Mouse (Mus musculus): Measurements from ENCODE around the gene Ppp1r15b.

Ppp1r15b gene

DNA sequence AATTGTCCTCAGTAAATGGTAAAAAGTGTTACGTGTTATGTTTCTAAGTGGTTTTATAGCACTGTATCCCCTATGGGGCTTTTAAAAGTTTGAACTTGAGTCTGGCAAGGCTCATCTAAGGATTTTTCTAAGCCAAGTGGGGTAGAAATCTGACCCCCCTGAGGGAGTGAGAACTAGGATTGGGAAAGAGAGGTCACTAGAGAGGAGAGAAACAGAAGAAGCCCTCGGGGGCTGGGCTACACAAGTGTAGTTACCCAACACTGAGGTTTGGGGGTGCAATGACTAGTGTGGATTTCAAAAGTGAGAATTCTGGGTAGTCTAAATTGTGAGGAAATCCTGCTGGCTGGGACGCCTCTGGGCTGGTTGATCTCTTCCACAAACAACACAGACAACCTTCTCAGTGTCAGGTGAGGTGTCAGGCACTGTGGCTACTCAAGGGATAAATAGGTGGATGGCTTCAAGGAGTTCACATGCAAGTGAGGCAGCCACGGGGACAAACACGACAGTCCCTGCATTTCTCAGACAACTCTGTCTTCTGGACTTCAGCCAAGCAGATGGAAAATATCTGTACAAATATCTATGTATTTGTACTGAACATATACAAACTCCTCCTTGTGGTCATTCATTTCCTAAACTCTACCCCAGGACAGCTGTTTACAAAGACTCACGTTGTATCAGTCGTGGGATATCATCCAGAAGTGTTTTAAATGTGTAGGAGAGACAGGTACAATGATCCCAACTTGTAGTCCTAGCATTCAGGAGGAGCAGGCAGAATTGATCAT, 10.8 kb upstream of the Ppp1r15b start:
- no peak for DNase-seq (ENCODE audit: extremely low spot score, low spot score)

DNA sequence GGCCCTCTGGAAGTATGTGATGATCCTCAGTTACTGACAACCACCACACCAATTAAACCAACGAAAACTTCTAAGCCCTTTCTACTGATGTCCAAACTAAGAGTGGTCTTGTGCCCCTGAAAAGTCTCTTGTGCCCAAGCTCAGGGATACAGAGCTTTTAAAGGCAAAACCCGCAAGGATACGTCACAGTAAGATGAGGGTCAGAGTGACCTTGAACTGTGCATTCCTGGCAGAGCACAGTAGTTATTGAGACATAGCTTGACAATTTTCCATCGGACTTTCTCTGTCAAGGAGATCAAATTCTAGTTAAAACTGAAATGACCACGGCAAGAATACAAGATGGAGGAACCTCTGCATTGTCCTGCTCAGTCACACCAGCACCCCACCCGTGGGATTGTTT, 9.7 kb upstream of the Ppp1r15b start:
- no peak for DNase-seq (ENCODE audit: extremely low spot score, low spot score)

DNA sequence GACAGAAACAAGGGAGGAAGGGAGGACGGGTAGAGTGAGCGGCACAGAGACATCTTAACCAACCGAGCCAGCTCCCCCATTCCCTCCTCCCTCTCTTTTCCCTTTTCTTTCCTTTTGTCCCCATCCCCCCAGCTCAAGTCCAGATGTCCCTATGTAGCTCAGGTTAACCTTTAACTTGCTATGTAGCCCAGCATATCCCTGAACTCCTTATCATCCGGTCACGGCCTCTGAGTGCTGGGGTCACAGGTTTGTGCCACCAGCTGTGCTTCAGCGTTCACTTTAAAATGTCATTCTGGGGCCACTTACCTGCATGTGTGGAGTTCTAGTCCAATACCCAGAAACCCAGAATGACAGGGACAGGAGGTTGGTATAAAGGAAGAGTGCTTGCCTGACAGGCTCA, 6.8 kb upstream of the Ppp1r15b start:
- DNase-seq (ENCODE audit: extremely low spot score, low spot score), result no peak

DNA sequence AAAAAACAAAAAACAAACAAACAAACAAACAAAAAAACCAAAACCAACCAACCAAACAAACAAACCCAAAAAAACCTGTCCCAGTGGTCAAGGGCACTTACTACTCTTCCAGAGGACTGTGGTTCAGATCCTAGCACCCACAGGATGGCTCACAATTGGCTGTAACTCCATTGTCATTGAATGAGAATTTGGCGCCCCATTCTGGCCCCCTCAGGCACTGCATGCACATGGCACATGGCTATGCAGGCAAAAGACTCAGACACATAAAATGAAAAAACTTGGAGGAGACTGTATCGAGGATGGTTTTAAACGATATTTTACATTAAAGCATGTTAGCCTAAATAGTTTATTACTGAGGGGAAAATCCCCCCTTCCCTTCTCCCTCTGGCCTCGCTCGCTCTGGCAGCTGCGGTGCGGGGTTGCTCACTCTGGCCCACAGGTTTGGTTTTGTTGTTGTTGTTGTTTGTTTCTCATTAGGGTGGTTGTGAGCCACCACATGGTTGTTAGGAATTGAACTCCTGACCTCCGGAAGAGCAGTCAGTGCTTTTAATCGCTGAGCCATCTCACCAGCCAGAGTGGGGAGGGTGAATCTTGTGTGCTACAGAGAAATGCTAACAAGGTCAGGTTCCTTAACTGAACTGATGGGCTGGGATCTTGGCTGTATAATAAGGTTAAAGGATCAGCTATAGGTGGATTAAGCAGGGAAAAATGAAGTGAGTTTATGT, 5.1 kb upstream of the Ppp1r15b start:
- DNase-seq (ENCODE audit: extremely low spot score, low spot score), result no peak

DNA sequence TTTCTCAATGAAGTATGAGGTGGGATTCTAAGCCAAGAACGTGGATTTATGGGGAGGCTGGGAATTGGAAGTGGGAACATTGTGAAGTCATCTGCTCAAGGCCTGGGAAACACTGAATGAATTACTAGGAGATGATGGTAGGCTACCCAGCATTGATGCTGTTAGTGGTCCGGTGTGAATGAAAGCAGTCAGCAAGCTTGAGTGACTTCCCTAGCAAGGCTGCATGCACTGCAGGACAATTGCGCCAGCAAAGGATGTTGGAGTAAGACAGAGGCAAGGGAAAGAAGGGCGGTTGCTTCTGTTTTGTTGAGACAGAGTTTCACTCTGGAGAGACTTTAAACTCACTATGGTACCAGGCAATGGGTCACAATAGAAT, 4.6 kb upstream of the Ppp1r15b start:
- DNase-seq (ENCODE audit: extremely low spot score, low spot score), result no peak

DNA sequence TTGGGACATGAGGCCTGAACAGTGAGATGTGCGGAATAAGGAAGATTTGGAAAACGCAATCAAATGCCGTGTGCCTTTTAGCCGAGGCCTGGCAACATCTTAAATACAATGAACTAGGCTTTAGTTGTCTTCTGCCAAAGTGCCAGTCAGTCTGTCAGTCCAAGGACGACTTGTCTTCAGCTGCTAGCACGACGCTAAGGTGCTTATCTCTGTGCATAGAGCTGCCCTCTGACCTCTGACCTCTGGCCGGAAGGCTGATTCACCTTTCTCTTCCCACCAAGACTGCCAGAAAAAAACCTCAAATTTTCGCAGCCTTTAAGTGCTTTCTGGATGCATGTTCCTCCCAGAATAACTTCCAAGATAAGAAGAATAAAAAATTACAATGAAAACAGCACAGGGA, 3.6 kb upstream of the Ppp1r15b start:
- DNase-seq (ENCODE audit: extremely low spot score, low spot score), result no peak

DNA sequence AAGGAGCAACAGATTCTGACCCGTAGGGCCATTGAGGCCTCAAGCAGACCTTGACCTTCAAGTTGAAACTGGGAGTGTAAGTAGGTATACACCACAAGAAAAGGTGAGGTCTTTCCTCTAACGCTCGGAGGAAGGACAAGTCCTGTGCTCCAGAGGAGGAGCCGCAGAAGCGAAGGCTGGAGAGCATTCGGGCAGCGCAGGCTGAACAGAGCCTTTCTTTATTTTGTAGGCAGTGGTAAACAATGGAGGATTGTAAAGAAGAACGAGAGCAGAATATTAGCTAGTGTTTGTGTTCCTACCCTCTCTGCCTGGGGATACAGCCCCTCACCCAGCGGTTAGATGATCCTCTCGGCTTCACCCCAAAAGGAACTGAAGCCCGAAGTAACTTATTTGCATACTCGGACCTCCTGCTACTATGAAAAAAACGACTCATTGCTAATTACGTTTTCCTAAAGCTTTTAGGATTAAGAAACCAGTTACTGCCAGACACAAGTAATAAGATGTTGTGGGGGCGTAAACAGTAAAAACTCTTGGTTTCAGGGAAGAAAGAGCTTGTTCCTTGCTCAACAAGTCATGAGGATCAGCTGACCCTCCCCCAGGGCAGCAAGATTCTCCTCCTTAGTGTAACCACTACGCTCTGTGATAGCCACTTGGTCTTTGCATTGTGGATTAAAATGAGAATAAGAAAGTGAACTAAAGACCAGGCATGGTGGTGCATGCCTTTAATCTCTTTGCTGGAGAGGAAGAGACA, 1.3 kb upstream of the Ppp1r15b start:
- no peak for DNase-seq (ENCODE audit: extremely low spot score, low spot score)

DNA sequence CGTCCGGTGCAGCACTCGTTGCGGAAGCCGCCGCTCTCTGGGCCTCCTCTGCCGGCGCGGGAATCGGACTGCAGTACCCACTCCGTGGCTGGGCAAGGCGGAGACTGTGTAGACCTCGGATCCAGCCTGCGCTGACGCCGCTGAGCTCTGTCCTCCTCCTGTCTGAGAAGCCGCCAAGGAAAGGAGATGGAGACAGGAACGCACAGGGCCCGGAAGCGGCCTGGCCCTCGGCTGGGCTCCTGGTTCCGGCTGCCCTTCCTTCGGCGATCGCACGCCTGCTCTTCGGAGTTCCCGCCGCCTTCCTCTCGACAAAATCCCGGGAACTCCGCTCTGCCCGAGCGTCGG, 590 bp downstream of the Ppp1r15b start:
- DNase-seq (ENCODE audit: extremely low spot score, low spot score), result no peak

DNA sequence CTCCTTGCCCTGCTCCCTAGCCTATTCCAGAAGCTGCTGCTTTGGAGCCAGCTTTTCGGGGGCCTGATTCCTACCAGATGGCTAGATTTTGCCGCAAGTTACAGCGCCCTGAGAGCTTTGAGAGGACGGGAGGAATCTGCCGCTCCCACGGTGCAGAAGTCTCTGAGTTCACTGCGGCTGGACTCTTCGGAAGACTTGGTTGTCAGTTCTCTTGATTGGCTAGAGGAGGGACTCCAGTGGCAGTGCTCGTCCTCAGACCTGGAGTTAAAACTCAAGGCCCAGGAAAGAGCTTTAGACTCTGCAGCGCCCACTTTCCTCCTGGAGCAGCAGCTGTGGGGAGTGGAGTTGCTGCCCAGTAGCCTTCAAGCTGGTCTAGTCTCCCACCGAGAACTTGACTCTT, 993 bp downstream of the Ppp1r15b start:
- DNase-seq (ENCODE audit: extremely low spot score, low spot score), result peak; percentile 42

DNA sequence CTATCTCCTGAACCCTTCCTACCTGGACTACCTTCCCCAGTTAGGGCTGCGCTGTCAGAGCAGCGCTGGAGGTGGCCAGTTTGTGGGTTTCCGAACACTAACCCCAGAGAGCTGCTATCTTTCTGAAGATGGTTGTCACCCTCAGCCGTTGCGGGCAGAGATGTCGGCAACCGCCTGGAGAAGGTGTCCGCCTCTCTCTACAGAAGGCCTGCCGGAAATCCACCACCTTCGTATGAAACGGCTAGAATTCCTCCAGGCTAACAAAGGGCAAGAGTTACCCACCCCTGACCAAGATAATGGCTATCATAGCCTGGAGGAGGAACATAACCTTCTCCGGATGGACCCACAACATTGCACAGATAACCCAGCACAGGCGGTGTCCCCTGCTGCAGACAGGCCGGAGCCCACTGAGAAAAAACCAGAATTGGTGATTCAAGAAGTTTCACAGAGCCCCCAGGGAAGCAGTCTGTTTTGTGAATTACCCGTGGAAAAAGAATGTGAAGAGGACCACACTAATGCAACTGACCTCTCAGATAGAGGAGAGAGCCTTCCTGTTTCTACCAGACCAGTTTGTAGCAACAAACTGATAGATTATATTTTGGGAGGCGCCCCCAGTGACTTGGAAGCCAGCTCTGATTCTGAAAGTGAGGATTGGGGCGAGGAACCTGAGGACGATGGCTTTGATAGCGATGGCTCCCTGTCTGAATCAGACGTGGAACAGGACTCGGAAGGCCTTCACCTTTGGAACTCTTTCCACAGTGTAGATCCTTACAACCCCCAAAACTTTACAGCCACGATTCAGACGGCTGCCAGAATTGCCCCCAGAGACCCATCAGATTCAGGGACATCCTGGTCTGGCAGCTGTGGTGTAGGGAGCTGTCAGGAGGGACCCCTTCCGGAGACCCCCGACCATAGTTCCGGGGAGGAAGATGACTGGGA, 1.7 kb downstream of the Ppp1r15b start:
- no peak for DNase-seq (ENCODE audit: extremely low spot score, low spot score)

DNA sequence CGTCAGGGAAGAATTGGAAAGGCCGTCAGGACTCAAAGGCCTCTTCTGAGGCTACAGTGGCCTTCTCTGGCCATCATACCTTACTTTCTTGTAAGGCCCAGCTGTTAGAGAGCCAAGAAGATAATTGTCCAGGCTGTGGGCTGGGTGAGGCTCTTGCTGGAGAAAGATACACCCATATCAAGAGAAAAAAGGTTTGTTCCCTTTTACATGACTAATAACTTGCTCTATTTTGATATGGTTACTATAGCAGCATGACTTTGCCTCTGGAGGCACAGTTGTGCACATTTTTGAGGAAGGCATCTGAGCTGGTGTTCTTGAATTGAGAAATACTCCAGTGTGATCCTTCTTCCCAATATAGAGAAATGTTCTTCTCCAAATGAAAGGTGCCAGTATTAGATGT, 2.5 kb downstream of the Ppp1r15b start:
- no peak for DNase-seq (ENCODE audit: extremely low spot score, low spot score)

DNA sequence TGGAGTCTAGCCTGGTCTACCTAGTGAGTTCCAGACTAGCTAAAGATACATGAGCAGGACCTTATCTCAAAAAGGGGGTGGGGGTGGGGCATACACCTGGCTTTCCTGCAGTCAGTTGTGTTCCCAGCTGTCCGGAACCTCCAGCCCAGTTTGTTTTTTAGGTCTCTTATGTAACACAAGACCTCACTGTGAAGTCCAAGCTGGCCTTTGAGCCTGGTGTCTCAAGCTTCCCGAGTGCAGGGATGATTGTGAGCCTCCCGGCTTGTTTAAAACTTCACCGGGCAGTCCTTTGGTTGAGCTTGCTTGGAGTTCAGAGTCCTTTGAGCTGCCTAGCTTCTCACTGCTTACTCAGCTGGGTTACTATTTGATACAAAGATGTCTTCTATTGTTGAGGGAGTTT, 3.1 kb downstream of the Ppp1r15b start:
- no peak for DNase-seq (ENCODE audit: extremely low spot score, low spot score)

DNA sequence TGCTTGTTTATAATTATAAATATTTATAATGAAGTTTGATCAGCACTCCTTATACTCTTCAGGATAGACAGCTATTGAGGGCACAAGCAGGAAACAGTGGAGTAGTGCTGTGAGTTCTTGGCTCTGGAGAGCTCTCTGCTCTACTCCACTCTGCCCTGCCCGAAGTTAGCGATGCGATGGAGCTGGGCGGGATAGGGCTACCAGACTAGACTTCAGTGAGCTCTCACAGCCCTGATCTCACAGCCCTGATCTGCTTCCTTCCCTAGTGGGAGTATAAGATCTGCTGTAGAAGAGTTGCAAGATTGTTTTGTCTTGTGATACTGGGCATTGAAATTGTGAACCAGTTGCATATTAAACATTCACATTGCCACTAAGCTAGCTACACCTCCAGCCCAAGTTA, 3.9 kb downstream of the Ppp1r15b start:
- no peak for DNase-seq (ENCODE audit: extremely low spot score, low spot score)

DNA sequence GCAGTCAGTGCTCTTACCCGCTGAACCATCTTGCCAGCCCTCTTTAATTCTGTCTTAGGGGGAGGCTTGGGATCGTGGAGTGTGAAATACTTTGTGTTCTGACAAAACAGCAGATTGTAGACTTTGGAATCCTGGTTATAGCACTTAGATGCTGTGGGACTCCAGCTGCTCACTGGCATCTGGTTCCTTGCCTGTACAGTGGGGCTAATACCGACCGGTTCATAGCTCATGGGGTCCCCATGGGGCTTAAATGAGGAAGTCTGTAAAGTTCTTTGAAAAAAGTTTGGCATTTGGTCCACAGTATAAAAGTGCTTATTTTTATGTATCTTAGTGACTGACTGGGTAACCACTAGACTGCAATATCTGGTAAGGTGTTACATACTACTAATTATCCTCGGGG, 4.9 kb downstream of the Ppp1r15b start:
- no peak for DNase-seq (ENCODE audit: extremely low spot score, low spot score)

DNA sequence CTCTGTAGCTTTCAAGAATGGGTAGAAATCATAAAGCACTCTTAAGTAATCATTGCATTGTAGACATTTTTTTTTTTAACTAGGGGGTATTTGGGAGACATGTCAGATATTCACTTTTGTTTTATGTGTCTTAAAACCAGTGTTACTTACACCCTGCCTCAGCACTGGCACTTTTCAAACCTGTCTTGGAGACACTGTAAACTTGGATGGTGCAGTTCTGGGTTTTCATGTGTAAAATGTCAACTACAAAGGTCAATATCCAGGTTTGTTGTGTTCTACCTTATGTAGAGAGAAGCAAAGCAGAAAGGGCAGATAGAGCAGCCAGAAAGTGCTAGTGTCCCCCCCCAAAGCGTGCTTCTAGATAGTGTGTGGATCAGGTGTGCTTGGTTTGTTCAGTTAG, 7.5 kb downstream of the Ppp1r15b start:
- no peak for DNase-seq (ENCODE audit: extremely low spot score, low spot score)

DNA sequence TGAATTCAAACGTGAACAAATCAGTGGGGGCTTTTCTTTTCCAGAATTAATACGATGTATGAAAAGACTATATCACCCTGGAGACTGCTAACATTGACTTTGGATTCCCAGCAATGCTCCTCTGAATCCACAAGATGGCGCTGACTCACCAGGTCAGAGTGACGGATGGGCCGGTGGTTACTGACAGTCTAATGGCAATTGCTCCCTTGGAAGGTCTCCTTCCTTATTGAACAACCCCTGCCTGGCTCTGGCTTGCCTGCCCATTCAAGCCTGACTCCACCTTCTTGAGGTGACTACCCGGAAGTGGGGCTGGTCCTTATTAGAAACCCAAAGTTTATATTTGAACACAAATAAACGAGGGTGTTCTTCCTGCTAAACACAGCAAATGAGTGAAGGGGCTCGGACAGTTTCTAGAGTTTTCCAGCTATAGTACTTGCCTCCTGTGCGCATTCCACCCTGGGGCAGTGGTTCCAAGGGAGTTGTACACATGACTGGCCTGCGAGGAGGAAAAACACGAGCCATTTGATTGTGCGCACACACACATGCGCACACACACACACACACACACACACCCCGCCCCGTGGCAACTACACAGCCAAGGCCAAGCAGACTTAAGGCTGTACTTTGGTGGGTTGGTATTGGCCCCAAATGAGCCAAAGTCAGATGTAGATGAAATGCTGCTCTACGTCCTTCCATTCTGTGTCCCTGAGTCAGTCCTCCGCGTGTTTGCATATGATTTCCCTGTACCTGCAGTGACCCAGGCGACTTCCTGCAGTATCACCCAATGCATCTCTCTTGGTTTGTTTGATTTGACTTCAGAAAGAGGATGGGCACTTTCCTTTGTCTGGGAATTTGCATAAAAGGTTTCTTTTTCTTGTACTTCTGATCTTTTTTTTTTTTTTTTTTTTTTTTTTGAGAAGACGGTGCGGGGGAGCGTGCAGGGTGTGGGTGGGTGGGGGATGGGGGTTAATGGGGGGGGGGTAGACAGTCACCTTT, 15.4 kb downstream of the Ppp1r15b start:
- DNase-seq (ENCODE audit: extremely low spot score, low spot score), result peak; percentile 46

DNA sequence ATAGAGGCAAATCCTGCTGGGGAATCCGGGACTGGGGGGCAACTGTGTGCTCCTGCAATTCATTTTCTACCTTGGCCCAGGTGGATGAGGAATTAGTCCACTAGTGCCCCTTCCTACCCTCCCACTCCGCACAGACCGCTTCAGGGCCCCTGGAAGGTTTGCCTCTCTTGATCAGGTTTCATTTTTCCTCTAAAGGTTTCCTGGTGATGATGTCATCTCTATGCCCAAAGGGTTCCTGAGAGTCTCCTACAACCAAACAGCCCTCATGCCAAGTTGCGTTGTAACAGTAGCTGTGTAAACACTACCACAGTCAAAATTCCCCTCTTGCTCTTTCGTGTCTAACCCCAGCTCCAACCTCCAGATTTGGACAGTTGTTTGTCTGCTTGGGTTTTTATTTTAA, 16.4 kb downstream of the Ppp1r15b start:
- DNase-seq (ENCODE audit: extremely low spot score, low spot score), result no peak

DNA sequence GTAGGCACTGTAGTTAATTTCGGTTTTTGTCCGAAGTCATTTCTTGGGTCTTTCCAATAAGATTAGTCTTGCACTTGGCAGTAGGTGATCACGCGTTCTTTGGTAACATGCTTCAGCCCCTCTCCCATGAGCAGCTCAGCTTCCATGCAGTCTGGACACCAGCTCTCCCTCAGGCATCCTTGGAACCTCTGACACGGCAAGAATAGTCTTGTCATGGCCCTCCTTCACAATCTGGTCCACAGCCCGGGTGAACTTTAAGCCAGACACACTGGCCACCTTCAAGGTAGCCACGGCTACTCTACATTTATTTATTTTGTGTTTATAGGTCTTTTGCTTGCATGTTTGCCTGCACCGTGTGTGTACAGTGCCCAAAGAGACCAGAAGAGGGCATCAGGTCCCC, 17.2 kb downstream of the Ppp1r15b start:
- DNase-seq (ENCODE audit: extremely low spot score, low spot score), result no peak

DNA sequence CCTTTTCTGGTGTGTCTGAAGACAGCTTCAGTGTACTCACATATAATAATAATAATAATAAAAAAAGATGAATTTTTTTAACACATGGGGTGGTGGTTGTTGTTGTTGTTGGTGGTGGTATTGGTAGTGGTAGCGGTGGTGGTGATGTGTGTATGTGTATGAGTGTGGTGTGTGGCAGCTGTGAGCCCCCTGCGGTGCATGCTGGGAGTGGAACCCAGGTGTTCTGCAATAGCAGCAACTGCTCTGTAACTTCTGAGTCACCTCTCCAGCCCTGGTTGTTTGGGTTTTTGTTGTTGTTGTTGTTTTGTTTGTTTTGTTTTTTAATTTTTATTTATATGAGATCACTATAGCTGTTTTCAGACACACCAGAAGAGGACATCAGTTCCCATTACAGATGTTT, 19.6 kb downstream of the Ppp1r15b start:
- no peak for DNase-seq (ENCODE audit: extremely low spot score, low spot score)

DNA sequence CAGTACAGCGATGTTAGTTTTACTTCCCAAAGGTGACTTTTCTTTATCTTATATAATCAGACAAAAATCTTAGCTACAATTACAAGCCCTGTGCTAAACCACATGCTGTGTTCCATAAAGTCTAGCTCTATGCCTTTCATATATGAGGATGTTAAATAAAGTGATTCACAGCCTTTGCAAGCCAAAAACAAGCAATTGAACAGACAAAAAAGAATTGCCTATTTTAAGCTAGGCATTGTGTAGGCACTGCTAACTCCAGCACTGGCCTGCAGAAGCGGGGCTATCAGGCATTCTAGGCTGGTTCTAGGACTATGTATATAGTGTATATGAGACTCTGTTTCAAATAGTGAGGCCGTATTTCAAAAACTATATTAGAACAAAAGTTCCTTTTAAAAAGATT, 21.3 kb downstream of the Ppp1r15b start:
- DNase-seq (ENCODE audit: extremely low spot score, low spot score), result no peak
